Mouse (Mus musculus) MEL (cell line): ENCODE results near the gene Med25. TPM values are rescaled to one million over a fixed set of nuclear protein-coding genes. Genes with fewer than 3 reads are reported as not detected.

Source experiments
- DNase-seq: peaks from one replicate; pipeline ENCODE4 v3.0.0; 2011; ENCODE audit warnings: low read depth, low spot score
- H3K27ac ChIP-seq: 2 replicates; pipeline ENCODE4 v1.5.1; 2012; ENCODE audit warnings: low read depth, mild to moderate bottlenecking, control low read depth, low read length, moderate library complexity; ENCODE audit not compliant: control insufficient read depth
- H3K27me3 ChIP-seq, 2 experiments: fragments of 150-350 bp in 1 of 2; sonication (generic) in 1 of 2; 2 replicates each; pipeline ENCODE4 v1.6.1; 2012; ENCODE audit warnings: low read length in 2 of 2, mild to moderate bottlenecking in 2 of 2, improper control_type of control experiment in 1 of 2, moderate library complexity in 1 of 2; ENCODE audit not compliant: insufficient read depth in 2 of 2, control insufficient read depth in 1 of 2
- H3K36me3 ChIP-seq, 2 experiments: 2 replicates each; pipeline ENCODE4 v1.6.1; 2012 to 2014; ENCODE audit warnings: low read length in 2 of 2, improper control_type of control experiment in 1 of 2, inconsistent platforms in 1 of 2, mild to moderate bottlenecking in 1 of 2; ENCODE audit not compliant: insufficient read depth in 2 of 2, control insufficient read depth in 1 of 2
- H3K4me1 ChIP-seq, 2 experiments: fragments of 150-350 bp in 1 of 2; sonication (generic) in 1 of 2; 2 replicates each; pipeline ENCODE4 v1.6.1; 2012; ENCODE audit warnings: low read length in 2 of 2, improper control_type of control experiment in 1 of 2, mild to moderate bottlenecking in 1 of 2; ENCODE audit not compliant: insufficient read depth in 2 of 2, control insufficient read depth in 1 of 2
- H3K4me3 ChIP-seq, 2 experiments: fragments of 150-350 bp in 1 of 2; sonication (generic) in 1 of 2; 2 replicates each; pipeline ENCODE4 v1.5.1; 2012; ENCODE audit warnings: low read depth in 2 of 2, low read length in 2 of 2, mild to moderate bottlenecking in 2 of 2, moderate library complexity in 2 of 2, control low read depth in 1 of 2, improper control_type of control experiment in 1 of 2; ENCODE audit not compliant: control insufficient read depth in 1 of 2, insufficient read depth in 1 of 2
- H3K79me2 ChIP-seq: 2 replicates; pipeline ENCODE4 v1.6.1; 2012; ENCODE audit warnings: mild to moderate bottlenecking, low read length, moderate library complexity; ENCODE audit not compliant: control insufficient read depth, poor library complexity, insufficient read depth
- H3K9ac ChIP-seq: 2 replicates; pipeline ENCODE4 v1.6.1; 2012; ENCODE audit warnings: low read depth, mild to moderate bottlenecking, control low read depth, low read length, moderate library complexity; ENCODE audit not compliant: control insufficient read depth, poor library complexity, severe bottlenecking
- H3K9me3 ChIP-seq: fragments of 150-350 bp; sonication (generic); replicated peaks from 2 replicates; pipeline ENCODE4 v1.6.1; 2012; ENCODE audit warnings: mild to moderate bottlenecking, low read length, improper control_type of control experiment, moderate library complexity; ENCODE audit not compliant: insufficient read depth
- CHD1 ChIP-seq: IDR thresholded peaks from 2 replicates; pipeline ENCODE4 v1.6.1; 2012; ENCODE audit warnings: low read depth, mild to moderate bottlenecking, inconsistent platforms, low read length, improper control_type of control experiment
- CHD2 ChIP-seq: IDR thresholded peaks from 2 replicates; pipeline ENCODE4 v1.6.1; 2011; ENCODE audit warnings: low read length, improper control_type of control experiment
- CTCF ChIP-seq, 3 experiments: IDR thresholded peaks in 2 of 3; conservative IDR thresholded peaks in 1 of 3; 2 replicates each; pipeline ENCODE4 v1.5.1; 2011 to 2012; ENCODE audit warnings: low read length in 3 of 3, low read depth in 2 of 3, mild to moderate bottlenecking in 2 of 3, improper control_type of control experiment in 1 of 3, inconsistent platforms in 1 of 3, mixed read lengths in 1 of 3, moderate library complexity in 1 of 3; ENCODE audit not compliant: control insufficient read depth in 1 of 3, insufficient read depth in 1 of 3, poor library complexity in 1 of 3, severe bottlenecking in 1 of 3
- ELF1 ChIP-seq: IDR thresholded peaks from 2 replicates; pipeline ENCODE4 v1.6.1; 2014; ENCODE audit warnings: low read depth, mild to moderate bottlenecking, inconsistent platforms, low read length, improper control_type of control experiment, moderate library complexity
- EP300 ChIP-seq, 2 experiments: IDR thresholded peaks; 2 replicates each; pipeline ENCODE4 v1.6.1; 2011; ENCODE audit warnings: improper control_type of control experiment in 2 of 2, low read length in 2 of 2, low read depth in 1 of 2, mild to moderate bottlenecking in 1 of 2
- GATA1 ChIP-seq: IDR thresholded peaks from 2 replicates; pipeline ENCODE4 v1.6.1; 2011; ENCODE audit warnings: low read depth, low read length, improper control_type of control experiment
- HCFC1 ChIP-seq: IDR thresholded peaks from 2 replicates; pipeline ENCODE4 v1.6.1; 2012; ENCODE audit warnings: low read depth, mild to moderate bottlenecking, inconsistent platforms, low read length, improper control_type of control experiment, moderate library complexity
- JUND ChIP-seq: IDR thresholded peaks from 2 replicates; pipeline ENCODE4 v1.6.1; 2011; ENCODE audit warnings: low read depth, mild to moderate bottlenecking, improper control_type of control experiment, low read length
- KAT2A ChIP-seq: conservative IDR thresholded peaks from 2 replicates; pipeline ENCODE4 v1.6.1; 2012; ENCODE audit warnings: low read depth, low read length, improper control_type of control experiment, inconsistent platforms
- MXI1 ChIP-seq: IDR thresholded peaks from 2 replicates; pipeline ENCODE4 v1.6.1; 2011; ENCODE audit warnings: mild to moderate bottlenecking, low read depth, low read length, improper control_type of control experiment
- MYB ChIP-seq: IDR thresholded peaks from 2 replicates; pipeline ENCODE4 v1.6.1; 2011; ENCODE audit warnings: mild to moderate bottlenecking, low read depth, low read length, improper control_type of control experiment
- NELFE ChIP-seq: IDR thresholded peaks from 2 replicates; pipeline ENCODE4 v1.6.1; 2011; ENCODE audit warnings: low read depth, low read length, improper control_type of control experiment
- NRF1 ChIP-seq: IDR thresholded peaks from 2 replicates; pipeline ENCODE4 v1.6.1; 2014; ENCODE audit warnings: low read depth, mild to moderate bottlenecking, inconsistent platforms, low read length, improper control_type of control experiment, moderate library complexity; ENCODE audit not compliant: poor library complexity, insufficient read depth, severe bottlenecking
- POLR2A ChIP-seq, 2 experiments: IDR thresholded peaks; 2 replicates each; pipeline ENCODE4 v1.6.1; 2011 to 2012; ENCODE audit warnings: low read length in 2 of 2, mild to moderate bottlenecking in 2 of 2, control low read depth in 1 of 2, improper control_type of control experiment in 1 of 2, low read depth in 1 of 2, moderate library complexity in 1 of 2; ENCODE audit not compliant: control insufficient read depth in 1 of 2, insufficient read depth in 1 of 2, poor library complexity in 1 of 2
- POLR2AphosphoS2 ChIP-seq: IDR thresholded peaks from 2 replicates; pipeline ENCODE4 v1.6.1; 2011; ENCODE audit warnings: low read length, improper control_type of control experiment
- RCOR1 ChIP-seq: IDR thresholded peaks from 2 replicates; pipeline ENCODE4 v1.6.1; 2012; ENCODE audit warnings: low read depth, mild to moderate bottlenecking, inconsistent platforms, low read length, improper control_type of control experiment
- SIN3A ChIP-seq: IDR thresholded peaks from 2 replicates; pipeline ENCODE4 v1.6.1; 2012; ENCODE audit warnings: low read length, improper control_type of control experiment, inconsistent platforms
- TBP ChIP-seq: IDR thresholded peaks from 2 replicates; pipeline ENCODE4 v1.8.0; 2011; ENCODE audit warnings: low read depth, low read length, improper control_type of control experiment
- TCF12 ChIP-seq: IDR thresholded peaks from 2 replicates; pipeline ENCODE4 v1.6.1; 2014; ENCODE audit warnings: low read depth, mild to moderate bottlenecking, inconsistent platforms, low read length, improper control_type of control experiment, moderate library complexity
- UBTF ChIP-seq: IDR thresholded peaks from 2 replicates; pipeline ENCODE4 v1.6.1; 2012; ENCODE audit warnings: low read depth, mild to moderate bottlenecking, inconsistent platforms, low read length, improper control_type of control experiment, moderate library complexity, borderline replicate concordance; ENCODE audit not compliant: insufficient read depth
- ZMIZ1 ChIP-seq: IDR thresholded peaks from 2 replicates; pipeline ENCODE4 v1.6.1; 2012; ENCODE audit warnings: low read depth, mild to moderate bottlenecking, inconsistent platforms, low read length, improper control_type of control experiment, moderate library complexity
- polyA plus RNA-seq, 2 experiments: library from polyadenylated mRNA; stranded (reverse) in 1 of 2; unstranded in 1 of 2; fragments of >175 nt in 1 of 2; fragments of >200 nt in 1 of 2; gene quantifications; 2 replicates each; pipeline versions ENCODE4 v1.2.1 to v1.2.4; 2012; ENCODE audit warnings: low replicate concordance in 2 of 2, low read depth in 1 of 2; ENCODE audit not compliant: insufficient read length in 2 of 2, insufficient read depth in 1 of 2, missing spikeins in 1 of 2
- total RNA-seq: library from RNA; depleted of rRNA; stranded (reverse); fragments of 300-350 nt; gene quantifications from 2 replicates; pipeline ENCODE4 v1.2.3, GENCODE M21; 2012; rRNA removed

The Med25 gene
- total RNA-seq (50.5 and 53.9 TPM in 2 replicates), polyA plus RNA-seq (100 to 1,000 TPM in 1 of 2 experiments, not detected in 1; 118 TPM)

DNA sequence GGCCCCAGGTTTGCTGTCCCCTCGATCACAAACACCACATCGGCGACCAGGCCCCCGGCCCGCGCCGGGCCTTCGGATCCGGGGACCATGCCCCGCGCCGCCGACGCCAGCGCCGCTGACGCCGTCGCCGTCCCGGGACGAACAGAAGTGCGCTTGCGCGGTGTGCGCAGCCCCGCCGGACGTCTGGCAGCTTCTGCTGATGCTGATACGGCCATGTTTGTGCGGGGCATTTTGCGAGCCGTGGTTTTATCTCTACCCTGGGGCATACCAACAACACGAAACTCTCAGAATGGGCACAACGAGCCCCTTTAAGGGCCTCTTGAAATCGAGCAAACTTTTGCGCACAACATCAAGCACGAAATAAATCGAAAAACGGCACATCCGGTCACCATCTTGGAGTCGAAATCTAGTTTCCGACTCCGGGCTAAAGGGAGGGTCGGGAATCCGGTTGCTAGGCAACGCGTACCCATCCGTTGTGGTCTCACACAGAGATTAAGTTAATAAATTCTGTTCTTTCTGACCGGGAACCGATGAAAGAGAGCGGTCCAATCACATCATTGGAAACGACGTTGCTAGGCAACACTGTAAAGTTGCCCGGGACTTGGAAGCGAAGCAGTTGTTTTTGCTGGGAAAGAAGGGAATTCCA is at the start of gene Med25:
Med25 (minus strand) TSS at position 437 of the 646 bp plus-strand sequence.
- no peaks in the 10 kb centered on the region for H3K27me3 ChIP-seq
- peaks cover 0 to 25% of the 10 kb centered on the region in 2 experiments; a peak in 2 of 4 replicates for H3K4me1 ChIP-seq
- TF ChIP-seq CTCF (IDR thresholded peaks at IDR 0.05 in 2 of 3, conservative IDR thresholded peaks at IDR 0.05 in 1 of 3; ENCODE audit: control insufficient read depth in 1 of 3, insufficient read depth in 1 of 3, low read depth in 2 of 3, low read length in 3 of 3, poor library complexity in 1 of 3, severe bottlenecking in 1 of 3) (no peak), EP300 (IDR thresholded peaks at IDR 0.05; ENCODE audit: low read depth in 1 of 2, low read length in 2 of 2) (peak in 1 of 2 experiments; percentile 11; a peak in 1 of 4 replicates), ELF1 (peak; percentile 40; the same call in 1 of the 2 replicates), MYB (peak; percentile 22; the same call in 1 of the 2 replicates), CHD2 (no peak), JUND (no peak), ZMIZ1 (0 out of 2 replicates have a peak, but pooled peaks have one; percentile 39), NRF1 (peak; percentile 81), UBTF (no peak), MXI1 (peak; percentile 84), NELFE (peak; percentile 96), TCF12 (peak; percentile 54; the same call in 1 of the 2 replicates), CHD1 (no peak), KAT2A (peak; percentile 80; the same call in 1 of the 2 replicates), GATA1 (peak; percentile 25; the same call in 1 of the 2 replicates), POLR2AphosphoS2 (peak; percentile 79; the same call in 1 of the 2 replicates), HCFC1 (peak; percentile 97), POLR2A (IDR thresholded peaks at IDR 0.05; ENCODE audit: control insufficient read depth in 1 of 2, insufficient read depth in 1 of 2, low read depth in 1 of 2, low read length in 2 of 2, poor library complexity in 1 of 2) (peak; percentile 94), TBP (peak; percentile 41; the same call in 1 of the 2 replicates), RCOR1 (peak; percentile 40; the same call in 1 of the 2 replicates), SIN3A (peak; percentile 90)
- no peaks in the 10 kb centered on the region for H3K9me3 ChIP-seq
- peak; percentile 95 for DNase-seq
- H3K27ac ChIP-seq = peak within 1 kb of the TSS; percentile 95
- H3K79me2 ChIP-seq = peaks cover 24% of the 10 kb centered on the region
- peak within 1 kb of the TSS; percentile 63 to 88 for H3K4me3 ChIP-seq
- H3K9ac ChIP-seq = peak within 1 kb of the TSS; percentile 83
- peaks cover 0 to 10% of the 10 kb centered on the region in 2 experiments; a peak in 2 of 4 replicates for H3K36me3 ChIP-seq
